Mouse (Mus musculus): Measurements from ENCODE around the gene B9d1.

Gene B9d1

DNA sequence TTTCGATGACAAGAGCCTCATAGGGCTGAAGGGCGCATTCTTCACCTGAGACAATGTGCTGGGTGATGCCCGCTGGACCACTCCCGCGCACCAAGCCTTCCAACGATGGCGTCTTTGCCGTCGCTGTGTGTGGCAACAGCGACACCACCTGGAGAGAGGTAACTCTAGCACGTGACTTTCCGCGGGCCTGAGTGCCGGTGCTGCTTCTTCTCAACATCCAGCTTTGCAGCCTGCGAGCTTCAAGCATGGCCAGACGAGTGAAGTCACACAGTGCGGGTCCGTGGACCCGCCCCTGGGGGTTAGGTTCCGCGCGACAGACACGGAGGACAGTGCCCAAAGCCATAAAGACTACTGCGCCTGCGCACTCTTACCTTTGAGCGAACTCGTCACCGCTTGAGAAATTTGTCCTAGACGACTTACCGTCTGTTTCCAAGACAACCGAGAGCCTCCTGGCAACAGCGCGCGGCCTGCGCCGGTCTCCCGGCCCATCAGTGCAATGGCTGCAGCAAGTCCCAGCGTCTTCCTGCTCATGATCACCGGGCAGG, at the start of gene B9d1:
Gene B9d1, plus strand, starts transcription at position 432 of the 545 bp plus-strand sequence.
- peak; percentile 51 for DNase-seq (ENCODE audit: extremely low read depth, low read depth, low spot score)

DNA sequence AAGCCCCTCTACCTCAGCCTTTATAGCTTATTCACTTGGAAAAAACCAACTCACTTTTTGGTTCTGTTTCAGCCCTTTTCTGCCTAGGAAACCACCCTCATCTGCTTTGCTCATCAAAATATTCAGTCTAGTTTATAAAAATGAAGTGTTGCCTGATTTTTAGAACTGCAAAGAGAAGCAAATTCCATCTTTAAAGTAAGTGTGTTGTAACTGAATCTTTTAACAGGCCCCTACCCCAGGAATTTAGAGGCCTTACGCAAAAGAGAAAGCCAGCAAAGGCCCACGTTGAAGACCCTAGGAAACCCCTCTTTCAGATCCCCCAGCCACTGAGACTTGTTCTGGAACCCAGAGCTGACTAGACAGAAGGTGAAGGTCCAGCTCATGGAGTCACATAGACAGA, 40.9 kb upstream of the B9d1 start:
- no peak for DNase-seq (ENCODE audit: extremely low read depth, low read depth, low spot score)

DNA sequence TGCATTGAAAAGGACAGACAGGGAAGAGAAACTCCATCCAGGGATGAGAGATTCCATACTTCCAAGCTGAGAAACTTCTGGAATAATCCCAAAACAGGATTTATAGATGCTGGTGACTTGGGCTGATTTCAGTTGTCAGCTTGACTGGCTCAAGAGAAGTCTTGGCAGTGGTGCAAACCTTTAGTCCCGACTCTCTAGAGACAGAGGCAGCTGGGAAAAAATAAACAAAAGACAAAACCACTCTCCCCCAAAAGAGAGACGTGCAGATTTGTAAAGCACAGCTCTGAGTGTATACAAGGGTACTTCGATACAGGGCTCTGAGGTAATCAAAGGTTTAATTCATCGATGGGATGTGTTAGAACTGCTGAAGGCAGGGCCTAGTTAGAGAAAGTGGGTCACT, 39.5 kb upstream of the B9d1 start:
- DNase-seq (ENCODE audit: extremely low read depth, low read depth, low spot score): no peak

- DNase-seq (ENCODE audit: extremely low read depth, low read depth, low spot score): no peak
Observed at GRCm38 (mm10) chr11:61468534-61468933, 36.4 kb upstream of the B9d1 start.

DNA sequence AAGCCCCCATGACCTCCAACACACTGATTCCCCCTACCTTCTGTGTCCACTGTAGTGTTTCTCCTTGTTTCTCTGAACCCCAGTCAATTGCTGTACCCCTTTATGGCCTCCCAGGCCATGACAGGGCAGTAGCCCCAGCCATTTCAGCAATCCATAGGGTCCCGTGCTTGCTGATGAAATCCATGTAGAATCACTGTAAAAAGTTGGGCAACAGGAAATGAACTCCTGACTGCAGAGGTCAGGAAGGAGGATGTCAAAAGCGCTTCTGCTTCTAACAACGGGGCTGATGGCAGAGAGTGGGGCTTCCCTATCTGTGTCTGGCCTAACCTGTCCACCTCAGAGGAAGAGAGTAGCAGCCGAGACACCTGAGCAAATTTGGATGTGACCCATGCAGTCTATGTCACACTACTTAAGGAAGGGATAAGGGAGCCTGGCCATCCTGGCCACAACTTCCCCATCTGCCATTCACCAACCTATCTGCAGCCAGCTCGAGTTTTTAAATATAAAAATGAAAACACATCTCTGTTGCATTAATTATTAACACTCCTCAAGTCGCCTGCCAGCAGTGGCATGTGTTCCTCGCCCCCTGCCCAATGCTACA, 35.5 kb upstream of the B9d1 start:
- no peak for DNase-seq (ENCODE audit: extremely low read depth, low read depth, low spot score)

DNA sequence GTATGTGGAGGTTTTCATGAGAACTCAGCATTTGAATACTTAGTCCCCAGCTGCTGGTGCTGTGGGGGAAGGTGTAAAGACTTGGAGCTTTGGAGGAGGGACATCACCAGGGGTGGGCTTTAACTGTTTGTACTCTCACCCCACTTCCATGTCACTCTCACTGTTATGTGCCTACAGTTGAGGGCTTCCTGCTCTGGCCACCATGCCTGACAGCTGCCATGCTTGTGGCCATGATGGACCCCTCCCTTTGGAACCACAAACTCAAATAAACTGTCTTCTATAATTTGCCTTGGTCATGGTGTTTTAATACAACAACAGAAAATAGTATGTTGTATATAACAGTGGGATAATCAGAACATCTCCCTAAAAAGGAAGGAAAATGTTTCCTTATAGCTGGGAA, 34.1 kb upstream of the B9d1 start:
- DNase-seq (ENCODE audit: extremely low read depth, low read depth, low spot score): no peak

DNA sequence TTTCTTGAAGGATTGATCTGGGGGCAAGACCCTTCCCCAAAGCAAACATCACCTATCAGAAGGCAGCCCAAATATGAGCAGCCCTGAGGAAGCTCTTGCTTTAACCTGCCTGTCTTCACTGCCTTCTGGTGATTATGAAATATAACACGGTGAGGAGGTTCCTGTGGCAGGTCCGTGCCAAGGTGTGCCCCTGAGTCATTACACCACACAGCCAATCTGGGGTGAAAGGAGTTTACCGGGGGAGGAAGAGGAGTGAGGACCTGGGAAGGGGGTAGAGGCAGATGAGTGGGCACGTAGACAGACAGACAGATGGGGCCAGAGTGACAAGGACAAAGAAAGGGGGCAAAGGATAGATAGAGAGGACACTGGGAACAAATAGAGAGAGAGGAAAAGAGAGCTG, 31.3 kb upstream of the B9d1 start:
- no peak for DNase-seq (ENCODE audit: extremely low read depth, low read depth, low spot score)

DNA sequence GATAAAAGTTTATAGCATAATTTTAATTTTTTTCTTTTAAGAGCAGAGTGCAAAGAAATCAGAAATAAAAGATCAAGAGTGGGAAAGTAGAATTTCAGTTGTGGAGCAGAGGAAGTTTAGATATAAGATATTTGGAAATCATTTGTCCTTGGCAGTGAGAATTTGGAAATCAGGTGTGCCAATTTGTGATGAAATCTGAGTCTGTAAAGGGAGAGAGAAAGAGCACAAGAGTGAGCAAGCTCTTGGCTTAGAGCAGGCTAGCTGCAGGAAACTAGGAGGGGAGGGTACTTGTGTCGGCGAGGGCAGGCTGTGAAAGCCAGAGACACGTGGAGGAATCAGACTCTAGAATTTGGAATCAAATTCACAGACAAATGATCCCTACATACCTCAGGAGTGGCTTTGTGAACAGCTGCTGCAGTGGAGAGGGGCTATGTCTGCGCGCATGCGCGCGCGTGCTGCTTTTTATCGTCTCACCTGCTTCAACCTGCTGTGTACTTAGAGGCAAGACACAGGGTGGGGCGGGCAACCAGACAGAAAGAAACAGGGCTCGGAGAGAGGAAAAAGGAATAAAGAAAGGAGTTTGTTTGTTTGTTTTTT, 28.1 kb upstream of the B9d1 start:
- DNase-seq (ENCODE audit: extremely low read depth, low read depth, low spot score): peak; percentile 82

DNA sequence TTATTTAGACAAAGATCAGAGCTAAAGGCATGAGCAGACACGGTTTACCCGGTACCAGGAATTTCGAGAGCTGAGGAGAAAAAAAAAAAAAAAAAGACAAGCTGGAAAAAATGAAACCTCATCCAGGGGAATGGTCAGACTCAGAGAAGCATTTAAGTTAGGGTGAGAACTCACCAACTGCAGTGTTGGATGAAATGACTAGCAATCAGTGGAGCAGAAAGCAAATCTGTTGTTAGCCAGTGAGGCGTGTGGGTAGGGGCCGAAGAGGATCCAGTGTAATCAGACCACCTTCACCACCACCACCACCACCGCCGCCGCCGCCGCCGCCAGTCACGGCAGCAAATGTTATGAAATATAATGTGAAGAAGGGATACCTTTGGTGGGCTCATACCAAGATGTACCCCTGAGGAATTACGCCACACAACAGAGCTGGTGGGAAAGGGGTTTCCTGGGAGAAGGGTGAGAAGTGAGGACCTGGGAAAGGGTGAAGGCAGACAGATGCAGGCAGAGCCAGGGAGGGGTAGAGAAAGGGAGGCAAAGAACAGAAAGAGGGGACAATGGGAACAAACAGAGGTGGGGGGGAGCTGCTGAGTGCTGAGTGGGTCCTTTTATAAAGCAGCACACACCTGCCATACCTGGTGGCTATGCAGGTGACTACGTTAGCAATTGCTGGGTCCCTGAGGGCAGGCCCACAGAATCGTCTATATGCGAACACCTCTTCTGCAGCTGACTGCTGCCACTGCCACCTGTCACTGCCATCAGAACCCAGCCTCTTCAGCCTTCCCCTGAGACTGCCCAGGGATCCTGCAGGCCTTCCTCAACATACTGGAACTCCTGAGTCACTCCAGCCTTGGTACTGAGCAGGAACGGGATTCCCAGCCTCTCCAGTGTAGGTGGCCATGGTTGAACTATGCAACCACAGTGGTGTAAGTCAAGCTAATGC, 27.1 kb upstream of the B9d1 start:
- no peak for DNase-seq (ENCODE audit: extremely low read depth, low read depth, low spot score)

- DNase-seq (ENCODE audit: extremely low read depth, low read depth, low spot score): no peak
Observed at GRCm38 (mm10) chr11:61478788-61479187, 26.2 kb upstream of the B9d1 start.

GRCm38 (mm10) chr11:61481239-61482090, 23.5 kb upstream of the B9d1 start:
- DNase-seq (ENCODE audit: extremely low read depth, low read depth, low spot score): no peak

DNA sequence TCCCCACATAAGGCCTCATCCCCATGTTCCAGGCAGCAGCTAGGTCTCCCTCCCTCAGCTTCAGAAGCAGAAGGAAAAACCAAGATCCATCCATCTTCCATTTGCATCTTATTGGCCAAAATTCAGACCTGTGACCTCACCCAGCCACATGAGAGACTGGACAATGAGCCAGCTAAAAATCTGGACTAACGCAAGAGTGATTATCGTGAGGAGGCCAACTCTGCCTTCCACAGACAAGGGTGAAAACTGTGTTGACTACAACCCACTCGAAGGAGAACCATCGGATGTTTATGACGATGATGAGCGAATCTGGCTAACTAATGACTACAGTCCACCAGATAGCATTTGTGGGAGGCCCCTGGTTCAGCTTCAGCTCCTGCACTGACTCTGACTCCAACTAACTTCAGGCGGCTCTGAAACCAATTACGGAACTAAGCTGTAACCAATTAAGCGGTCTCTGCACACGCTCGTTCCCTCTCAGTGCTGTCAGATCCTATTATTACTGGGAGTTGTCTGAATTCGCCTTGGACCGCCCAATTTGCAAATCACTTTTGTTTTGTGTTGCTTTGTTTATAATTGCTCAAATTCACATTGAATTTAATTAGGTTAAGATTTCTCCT, 21.6 kb upstream of the B9d1 start:
- DNase-seq (ENCODE audit: extremely low read depth, low read depth, low spot score): no peak

DNA sequence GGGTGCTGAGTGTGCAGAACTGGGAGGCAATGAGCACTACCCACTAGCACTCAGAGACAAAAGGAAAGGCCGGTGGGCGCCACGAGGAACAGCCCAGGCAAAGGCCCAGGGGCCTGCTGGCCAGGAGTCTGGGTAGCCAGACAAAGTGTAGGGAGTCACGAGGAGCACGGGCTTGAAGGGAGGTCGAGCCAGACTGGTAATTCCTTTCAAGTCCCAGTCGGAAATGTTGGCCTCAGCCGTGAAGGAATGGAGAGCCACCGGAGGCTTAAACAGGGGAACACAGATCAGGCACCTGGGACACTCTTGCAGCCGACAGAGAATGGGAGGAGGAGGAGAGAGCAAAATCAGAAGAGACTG, 20.7 kb upstream of the B9d1 start:
- no peak for DNase-seq (ENCODE audit: extremely low read depth, low read depth, low spot score)

DNA sequence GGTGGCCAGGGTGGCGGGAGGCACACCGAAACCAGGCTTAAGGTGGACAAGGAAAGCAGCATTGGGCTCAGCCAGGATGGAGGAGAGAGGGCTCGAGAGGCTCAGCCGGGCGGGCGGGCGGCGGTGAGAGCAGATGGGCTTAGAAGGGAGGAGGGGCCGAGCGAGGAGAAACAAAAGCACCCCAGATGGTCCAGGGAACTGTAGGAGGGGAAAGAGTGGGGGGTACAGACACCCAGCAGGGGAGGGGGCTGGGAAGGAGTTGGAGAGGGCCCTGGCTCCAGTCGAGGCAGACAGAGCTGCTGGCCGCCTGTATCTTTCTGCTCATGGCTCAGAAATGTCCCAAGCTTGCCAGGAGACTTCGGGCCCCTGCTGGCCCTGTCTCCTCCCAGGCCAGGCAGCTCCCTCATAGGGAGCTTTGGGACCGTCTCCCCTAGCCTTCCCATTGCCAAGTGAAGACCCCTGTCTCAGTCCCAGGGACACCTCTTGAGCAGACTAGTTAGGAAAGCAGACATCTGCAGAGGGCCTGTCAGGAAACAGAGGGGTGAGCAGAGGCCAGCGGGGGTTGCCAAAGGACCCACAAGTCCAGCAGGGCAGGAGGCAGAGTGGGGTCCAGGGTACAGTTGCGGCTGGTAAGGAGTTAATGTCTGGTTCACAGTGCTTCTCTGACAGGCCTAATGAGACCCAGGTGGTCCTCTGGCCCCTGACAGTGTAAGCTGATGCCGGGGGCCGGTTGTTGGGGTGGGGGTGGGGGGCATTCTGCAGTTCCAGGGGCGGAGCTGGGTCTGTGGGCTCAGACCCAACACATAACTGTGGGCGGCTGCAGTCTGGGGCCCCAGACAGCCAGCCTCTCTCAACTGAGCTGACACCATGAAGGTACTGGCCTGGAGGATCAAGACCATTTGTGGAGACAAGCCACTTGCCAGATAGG, 20.1 kb upstream of the B9d1 start, which contains the start of gene Mfap4:
Gene Mfap4, plus strand, starts transcription at position 819 of the 928 bp plus-strand sequence.
- no peak for DNase-seq (ENCODE audit: extremely low read depth, low read depth, low spot score)

GRCm38 (mm10) chr11:61485541-61486457, 19.1 kb upstream of the B9d1 start:
- DNase-seq (ENCODE audit: extremely low read depth, low read depth, low spot score): no peak

DNA sequence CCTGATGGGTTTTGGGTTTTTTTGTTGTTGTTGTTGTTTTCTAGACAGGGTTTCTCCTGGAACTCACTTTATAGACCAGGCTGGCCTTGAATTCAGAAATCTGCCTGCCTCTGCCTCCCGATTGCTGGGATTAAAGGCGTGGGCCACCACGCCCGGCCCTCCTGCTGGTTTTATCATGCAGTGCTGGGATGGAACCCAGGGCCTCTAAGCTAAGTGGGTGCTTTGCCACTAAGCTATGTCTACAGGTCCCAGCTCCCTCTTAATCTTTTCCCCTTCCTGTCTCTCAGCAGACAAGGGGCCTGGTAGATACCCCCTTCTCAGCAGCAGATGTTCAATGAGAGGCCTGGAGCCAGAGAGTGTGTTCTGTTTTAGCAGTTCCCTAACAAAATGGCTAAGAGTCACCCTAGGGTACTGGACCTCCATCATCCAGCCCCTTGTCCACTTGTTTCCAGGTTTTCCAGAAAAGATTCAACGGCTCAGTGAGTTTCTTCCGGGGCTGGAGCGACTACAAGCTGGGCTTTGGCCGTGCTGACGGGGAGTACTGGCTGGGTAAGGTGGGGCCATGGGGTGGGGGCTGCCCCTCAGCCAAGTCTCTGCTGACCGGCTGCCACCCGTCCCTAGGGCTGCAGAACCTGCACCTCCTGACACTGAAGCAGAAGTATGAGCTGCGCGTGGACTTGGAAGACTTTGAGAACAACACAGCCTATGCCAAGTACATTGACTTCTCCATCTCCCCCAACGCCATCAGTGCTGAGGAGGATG, 18.3 kb upstream of the B9d1 start:
- DNase-seq (ENCODE audit: extremely low read depth, low read depth, low spot score): no peak

- no peak for DNase-seq (ENCODE audit: extremely low read depth, low read depth, low spot score)
Observed at GRCm38 (mm10) chr11:61487401-61487800, 17.5 kb upstream of the B9d1 start.

DNA sequence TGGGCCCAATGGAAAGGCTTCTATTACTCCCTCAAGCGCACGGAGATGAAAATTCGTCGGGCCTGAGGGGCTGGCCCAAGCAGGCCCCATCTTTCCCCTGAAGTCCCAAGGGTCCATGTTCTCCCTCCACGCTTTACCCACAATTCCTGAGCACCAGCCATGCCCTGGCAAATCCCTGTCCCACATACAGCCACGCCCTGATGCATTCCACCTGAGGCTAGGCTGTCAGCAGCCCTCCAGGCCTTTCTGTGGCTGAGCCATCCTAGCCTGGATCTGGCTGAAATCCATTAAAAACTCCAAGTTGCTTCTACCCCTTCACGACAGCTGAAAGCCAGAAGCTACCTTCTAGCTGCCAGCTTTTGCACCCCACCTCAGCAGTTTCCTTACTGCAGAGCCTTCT, 17.0 kb upstream of the B9d1 start:
- DNase-seq (ENCODE audit: extremely low read depth, low read depth, low spot score): no peak

Data from fat pad, adult 2 months (tissue).